ENCODE assay signal across 14 mouse cellular contexts in the genomic region with DNA sequence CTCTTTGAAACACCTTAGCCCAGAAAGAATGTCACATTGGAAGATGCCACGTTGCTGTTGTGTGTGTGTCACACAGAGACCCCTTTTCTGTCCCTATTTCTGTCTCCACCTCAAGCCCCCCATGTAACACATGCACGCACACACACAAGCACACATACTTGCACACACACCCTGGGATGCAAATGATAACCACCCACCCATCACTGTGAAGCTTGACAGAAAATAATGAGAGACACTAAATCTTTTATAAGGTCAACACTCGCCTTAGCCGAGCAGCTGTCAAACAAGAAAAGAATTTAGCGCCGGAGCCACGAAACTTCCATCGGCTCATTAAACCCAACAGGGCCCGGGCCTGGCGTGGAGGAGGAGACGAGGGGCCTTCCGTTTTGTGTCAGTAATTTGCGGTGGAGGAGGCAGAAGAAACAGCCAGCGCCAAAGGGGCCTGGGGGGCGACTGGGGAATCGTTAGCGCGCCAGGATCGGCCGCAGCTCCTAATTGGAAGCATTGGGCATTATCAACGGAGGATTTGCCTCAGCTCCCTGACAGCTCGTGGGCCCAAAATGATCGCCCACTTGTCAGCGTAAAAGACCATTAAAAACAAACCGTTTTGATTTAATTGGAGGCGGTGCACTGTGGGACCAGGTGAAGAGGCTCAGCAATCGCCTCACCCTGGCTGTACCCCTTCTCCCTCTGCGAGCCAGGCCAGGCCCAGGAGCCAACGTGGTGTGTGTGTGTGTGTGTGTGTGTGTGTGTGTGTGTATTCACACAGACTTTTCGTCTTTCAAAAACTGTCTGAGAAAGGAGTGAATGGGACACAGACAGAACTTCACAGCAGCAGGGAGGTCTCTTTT. TPM values are rescaled to one million over a fixed set of nuclear protein-coding genes. Genes with fewer than 3 reads are reported as not detected.
DNase-seq lines count a peak whose midpoint lies in the region; ATAC-seq and TF ChIP-seq lines count a peak whose summit lies in the region.
"Had no signal": no experiment of that assay in that cellular context is flagged by ENCODE, and none has a peak within 500 bp of the region (broad histone marks: within the 10 kb centered on the region; RNA-seq: fewer than 3 reads in every experiment).

No protein-coding gene starts in this region.

- TF ChIP-seq CTCF in kidney, adult 2 months (conservative IDR thresholded peaks at IDR 0.05; ENCODE audit: insufficient read depth, insufficient read length, low read depth, low read length), result no peak

- no peak overlapping the region for H3K4me3 ChIP-seq in kidney, embryonic 15.5 days (replicated peaks)
- H3K4me3 ChIP-seq in kidney, adult 2 months (ENCODE audit: insufficient read depth, low read depth, low read length), result no peak overlapping the region
- no peak overlapping the region for H3K4me3 ChIP-seq in forebrain, embryonic 15.5 days
- no peak overlapping the region for H3K4me3 ChIP-seq in limb, embryonic 11.5 days (ENCODE audit: low read depth, low read length)
- H3K4me3 ChIP-seq in neural tube, embryonic 13.5 days, result no peak overlapping the region
- H3K4me3 ChIP-seq: embryonic facial prominence, embryonic 12.5 days; heart, embryonic 13.5 days had no signal

- no peak overlapping the region for H3K27ac ChIP-seq in kidney, embryonic 15.5 days
- H3K27ac ChIP-seq in kidney, adult 2 months (ENCODE audit: insufficient read depth, low read depth, low read length), result no peak overlapping the region
- no peak overlapping the region for H3K27ac ChIP-seq in forebrain, embryonic 15.5 days (replicated peaks)
- H3K27ac ChIP-seq in limb, embryonic 11.5 days (replicated peaks; ENCODE audit: low read depth, low read length), result no peak overlapping the region
- H3K27ac ChIP-seq in neural tube, embryonic 13.5 days (replicated peaks), result 0 out of 2 replicates have a peak overlapping the region, but pooled peaks have one; percentile 13
- H3K27ac ChIP-seq: embryonic facial prominence, embryonic 12.5 days; heart, embryonic 13.5 days had no signal

- H3K36me3 ChIP-seq in kidney, embryonic 15.5 days, result no peaks in the 10 kb centered on the region
- no peaks in the 10 kb centered on the region for H3K36me3 ChIP-seq in kidney, adult 2 months (ENCODE audit: control insufficient read depth, insufficient read depth, low read length)
- H3K36me3 ChIP-seq in forebrain, embryonic 15.5 days, result no peaks in the 10 kb centered on the region
- no peaks in the 10 kb centered on the region for H3K36me3 ChIP-seq in limb, embryonic 11.5 days (ENCODE audit: control insufficient read depth, insufficient read depth, low read length)
- no peaks in the 10 kb centered on the region for H3K36me3 ChIP-seq in neural tube, embryonic 13.5 days
- H3K36me3 ChIP-seq: embryonic facial prominence, embryonic 12.5 days; heart, embryonic 13.5 days had no signal

- H3K9me3 ChIP-seq in kidney, embryonic 15.5 days (replicated peaks), result no peaks in the 10 kb centered on the region
- no peaks in the 10 kb centered on the region for H3K9me3 ChIP-seq in forebrain, embryonic 15.5 days
- H3K9me3 ChIP-seq in limb, embryonic 11.5 days (ENCODE audit: control insufficient read depth, low read length), result no peaks in the 10 kb centered on the region
- no peaks in the 10 kb centered on the region for H3K9me3 ChIP-seq in neural tube, embryonic 13.5 days
- H3K9me3 ChIP-seq: embryonic facial prominence, embryonic 12.5 days; heart, embryonic 13.5 days had no signal

- H3K9ac ChIP-seq in kidney, embryonic 15.5 days, result no peak overlapping the region
- no peak overlapping the region; the same call in 1 of the 2 replicates for H3K9ac ChIP-seq in forebrain, embryonic 15.5 days (replicated peaks)
- no peak overlapping the region for H3K9ac ChIP-seq in limb, embryonic 11.5 days (ENCODE audit: low read length)
- H3K9ac ChIP-seq in neural tube, embryonic 13.5 days, result 0 out of 2 replicates have a peak overlapping the region, but pooled peaks have one; percentile 13
- H3K9ac ChIP-seq: embryonic facial prominence, embryonic 12.5 days; heart, embryonic 13.5 days had no signal

- no peak for TF ChIP-seq POLR2A in kidney, adult 2 months (IDR thresholded peaks at IDR 0.05; ENCODE audit: low read depth, low read length)

- peaks cover 13% of the 10 kb centered on the region for H3K4me1 ChIP-seq in kidney, embryonic 15.5 days
- no peaks in the 10 kb centered on the region for H3K4me1 ChIP-seq in kidney, adult 2 months (ENCODE audit: control insufficient read depth, insufficient read depth, low read length)
- peaks cover 20% of the 10 kb centered on the region for H3K4me1 ChIP-seq in forebrain, embryonic 15.5 days
- peaks cover 18% of the 10 kb centered on the region for H3K4me1 ChIP-seq in limb, embryonic 11.5 days (ENCODE audit: control insufficient read depth, insufficient read depth, low read length)
- peaks cover 22% of the 10 kb centered on the region for H3K4me1 ChIP-seq in neural tube, embryonic 13.5 days (replicated peaks)
- H3K4me1 ChIP-seq: embryonic facial prominence, embryonic 12.5 days had no signal

- peak overlapping the region; percentile 40 for H3K4me2 ChIP-seq in kidney, embryonic 15.5 days
- H3K4me2 ChIP-seq in forebrain, embryonic 15.5 days (replicated peaks), result peak overlapping the region; percentile 28
- peak overlapping the region; percentile 29; the same call in 1 of the 2 replicates for H3K4me2 ChIP-seq in limb, embryonic 11.5 days (ENCODE audit: low read depth, severe bottlenecking)
- peak overlapping the region; percentile 31 for H3K4me2 ChIP-seq in neural tube, embryonic 13.5 days
- H3K4me2 ChIP-seq: embryonic facial prominence, embryonic 12.5 days; heart, embryonic 13.5 days; liver, embryonic 11.5 days had no signal

- no peak for DNase-seq in kidney, adult 2 months
- DNase-seq in limb, embryonic 11.5 days (ENCODE audit: low spot score), result peak; percentile 54
- no peak for DNase-seq in gastrocnemius, postnatal 25 days
- no peak for DNase-seq in urinary bladder, adult 18-20 months (ENCODE audit: low spot score in 2 of 2)
- DNase-seq: layer of hippocampus, adult 9-11 months; lung, postnatal 14 days had no signal

- H3K27me3 ChIP-seq in kidney, embryonic 15.5 days, result peaks cover 95% of the 10 kb centered on the region
- H3K27me3 ChIP-seq in kidney, adult 2 months (replicated peaks; ENCODE audit: control insufficient read depth, insufficient read depth, low read length), result no peaks in the 10 kb centered on the region; the same call in 1 of the 2 replicates
- H3K27me3 ChIP-seq in forebrain, embryonic 15.5 days, result no peaks in the 10 kb centered on the region
- H3K27me3 ChIP-seq in limb, embryonic 11.5 days (ENCODE audit: control insufficient read depth, insufficient read depth, low read length), result 0 out of 2 replicates have a peak, but pooled peaks cover 6% of the 10 kb centered on the region
- peaks cover 54% of the 10 kb centered on the region for H3K27me3 ChIP-seq in neural tube, embryonic 13.5 days

- ATAC-seq in kidney, embryonic 15.5 days (replicated peaks; ENCODE audit: low FRiP score), result no peak
- ATAC-seq in forebrain, embryonic 15.5 days (replicated peaks), result no peak; the same call in 1 of the 2 replicates
- no peak for ATAC-seq in limb, embryonic 11.5 days (ENCODE audit: insufficient number of reproducible peaks, low FRiP score, low TSS enrichment, low read depth)
- no peak for ATAC-seq in neural tube, embryonic 13.5 days (ENCODE audit: low read depth)
- no peak for ATAC-seq in frontal cortex, adult (ENCODE audit: low TSS enrichment)
- ATAC-seq: inflammation-experienced regulatory T-cells, adult 6 months had no signal

- 14% methylated on average over 30 of the region's 30 CpGs for WGBS in kidney, embryonic 15.5 days
- 19% methylated on average over 30 of the region's 30 CpGs for WGBS in kidney, adult 2 months
- 4% methylated on average over 30 of the region's 30 CpGs for WGBS in forebrain, embryonic 15.5 days
- 17% methylated on average over 30 of the region's 30 CpGs for WGBS in limb, embryonic 11.5 days
- WGBS in neural tube, embryonic 13.5 days, result 12% methylated on average over 30 of the region's 30 CpGs

RNA-seq across cellular contexts. Expression of a gene that starts 27.4 kb away (rescaled TPM):
- polyA plus RNA-seq in kidney, embryonic 15.5 days (2015; fragmentation: Nextera tagmentation; extraction: Ambion mirVana), result not detected in 2 replicates
- 0.05 and 0.07 TPM in 2 replicates for polyA plus RNA-seq in kidney, adult 2 months (2012; rRNA removed)
- polyA plus RNA-seq in forebrain, embryonic 15.5 days (2015; fragmentation: Nextera tagmentation; extraction: Ambion mirVana), result 0.70 and 1.3 TPM in 2 replicates
- not detected in 2 replicates for polyA plus RNA-seq in limb, embryonic 11.5 days (2014; fragmentation: Nextera tagmentation; extraction: Ambion mirVana)
- polyA plus RNA-seq in neural tube, embryonic 13.5 days (2015; fragmentation: Nextera tagmentation; extraction: Ambion mirVana), result 7.5 and 8.3 TPM in 2 replicates
- total RNA-seq in gastrocnemius, postnatal 25 days (2021), result not detected
- polyA plus RNA-seq: heart, embryonic 13.5 days; inflammation-experienced regulatory T-cells, adult 6 months; liver, embryonic 11.5 days had no signal
